Mouse (Mus musculus) heart, embryonic 14.5 days (tissue): ENCODE results near the gene Scnn1b. TPM values are rescaled to one million over a fixed set of nuclear protein-coding genes. Genes with fewer than 3 reads are reported as not detected.

Experiments
- ATAC-seq: fragments of 200-750 bp; cut with Nextera tagmentation; 2 replicates; pipeline ENCODE4 v1.8.0; 2017; ENCODE audit warnings: low read depth, moderate TSS enrichment; ENCODE audit not compliant: insufficient number of reproducible peaks, insufficient read depth, low FRiP score
- H3K27ac ChIP-seq, 2 experiments: fragments of 200-500 bp in 1 of 2; fragments of 300-500 bp in 1 of 2; sonication (generic) in 1 of 2; replicated peaks in 1 of 2; 2 replicates each; pipeline ENCODE4 v1.5.1; 2012 to 2014; ENCODE audit warnings: low read depth in 2 of 2, low read length in 2 of 2, control low read depth in 1 of 2, mild to moderate bottlenecking in 1 of 2, mixed read lengths in 1 of 2; ENCODE audit not compliant: control insufficient read depth in 1 of 2, insufficient read depth in 1 of 2
- H3K27me3 ChIP-seq: fragments of 300-500 bp; sonication (generic); 2 replicates; pipeline ENCODE4 v1.6.1; 2014; ENCODE audit warnings: mild to moderate bottlenecking, low read length, control low read depth; ENCODE audit not compliant: control insufficient read depth, insufficient read depth
- H3K36me3 ChIP-seq: fragments of 300-500 bp; sonication (generic); 2 replicates; pipeline ENCODE4 v1.6.1; 2014; ENCODE audit warnings: mild to moderate bottlenecking, control low read depth, low read length, mixed read lengths; ENCODE audit not compliant: control insufficient read depth, insufficient read depth
- H3K4me1 ChIP-seq, 2 experiments: fragments of 200-500 bp in 1 of 2; fragments of 300-500 bp in 1 of 2; sonication (generic) in 1 of 2; 2 replicates each; pipeline ENCODE4 v1.6.1; 2012 to 2014; ENCODE audit warnings: low read length in 2 of 2, control low read depth in 1 of 2, mixed read lengths in 1 of 2; ENCODE audit not compliant: control insufficient read depth in 2 of 2, insufficient read depth in 2 of 2
- H3K4me2 ChIP-seq: fragments of 300-500 bp; sonication (generic); 2 replicates; pipeline ENCODE4 v1.6.1; 2014; ENCODE audit warnings: mild to moderate bottlenecking, low read length
- H3K4me3 ChIP-seq, 2 experiments: fragments of 200-500 bp in 1 of 2; fragments of 300-500 bp in 1 of 2; sonication (generic) in 1 of 2; 2 replicates each; pipeline ENCODE4 v1.5.1; 2012 to 2014; ENCODE audit warnings: low read length in 2 of 2, mild to moderate bottlenecking in 2 of 2, control low read depth in 1 of 2, low read depth in 1 of 2, moderate library complexity in 1 of 2; ENCODE audit not compliant: control insufficient read depth in 1 of 2, insufficient read depth in 1 of 2
- H3K9ac ChIP-seq: fragments of 300-500 bp; sonication (generic); 2 replicates; pipeline ENCODE4 v1.6.1; 2014; ENCODE audit warnings: mild to moderate bottlenecking, low read length
- H3K9me3 ChIP-seq: fragments of 300-500 bp; sonication (generic); 2 replicates; pipeline ENCODE4 v1.6.1; 2016; ENCODE audit warnings: low read length, control low read depth; ENCODE audit not compliant: control insufficient read depth
- WGBS: fragments of 180-500 bp; shearing (Covaris S2); extraction: QIAGEN DNeasy Blood & Tissue Kit; methylation state at CpG from one replicate; pipeline ENCODE4 v1.1.7; 2014; 5-methylcytosine and 5-hydroxymethylcytosine counted together
- polyA plus RNA-seq: library from polyadenylated mRNA; unstranded; fragments of >200 nt; fragmentation: Nextera tagmentation; extraction: Ambion mirVana; gene quantifications from 2 replicates; pipeline ENCODE4 v1.2.1, GENCODE M21; 2014

The Scnn1b gene
- polyA plus RNA-seq, 1 experiment from 2014 or later = 0.18 TPM

DNA sequence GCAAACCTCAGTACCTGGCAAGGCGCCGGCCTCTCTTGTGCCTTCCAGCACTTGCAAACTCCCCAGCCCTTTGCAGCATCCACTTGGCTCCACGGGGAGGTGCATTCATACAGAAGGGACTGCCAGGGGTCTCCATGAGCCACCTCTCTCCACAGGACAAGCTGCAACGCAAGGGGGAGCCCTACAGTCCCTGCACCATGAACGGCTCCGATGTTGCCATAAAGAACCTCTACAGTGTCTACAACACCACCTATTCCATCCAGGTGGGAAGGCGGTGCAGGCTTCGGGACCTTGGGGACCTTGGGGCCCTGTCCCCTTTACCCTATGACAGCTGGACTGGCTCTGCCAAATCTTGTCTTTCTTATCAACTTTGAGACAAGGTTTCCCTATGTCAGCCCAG lies 47.4 kb downstream of the Scnn1b start:
- Histone ChIP-seq H3K36me3 (no peaks in the 10 kb centered on the region), H3K9me3 (no peaks in the 10 kb centered on the region), H3K4me1 (no peaks in the 10 kb centered on the region), H3K9ac (no peak overlapping the region), H3K27ac (no peak overlapping the region), H3K4me3 (no peak overlapping the region), H3K27me3 (no peaks in the 10 kb centered on the region), H3K4me2 (no peak overlapping the region)
- ATAC-seq = no peak
- 68% methylated on average over 8 of the region's 8 CpGs for WGBS

DNA sequence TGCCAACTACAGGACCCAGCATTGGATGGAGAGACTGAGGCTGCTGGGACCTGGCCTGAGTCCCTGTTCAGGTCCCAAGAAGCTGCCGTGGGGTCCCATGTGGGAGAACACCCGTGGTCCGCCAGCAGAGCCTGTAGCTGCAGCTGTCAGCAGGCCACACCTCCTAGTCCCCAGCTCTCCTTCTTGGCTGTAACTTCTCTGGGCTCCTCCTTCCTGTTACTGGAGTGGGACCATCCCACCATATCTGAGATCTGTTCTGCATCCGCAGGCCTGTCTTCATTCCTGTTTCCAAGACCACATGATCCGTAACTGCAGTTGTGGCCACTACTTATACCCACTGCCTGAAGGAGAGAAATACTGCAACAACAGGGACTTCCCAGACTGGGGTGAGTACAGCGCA lies 49.1 kb downstream of the Scnn1b start:
- Histone ChIP-seq H3K4me1 (no peaks in the 10 kb centered on the region), H3K4me3 (no peak overlapping the region), H3K27me3 (no peaks in the 10 kb centered on the region), H3K4me2 (no peak overlapping the region), H3K9ac (no peak overlapping the region), H3K9me3 (no peaks in the 10 kb centered on the region), H3K27ac (no peak overlapping the region), H3K36me3 (no peaks in the 10 kb centered on the region)
- WGBS = 53% methylated on average over 6 of the region's 6 CpGs
- no peak for ATAC-seq

DNA sequence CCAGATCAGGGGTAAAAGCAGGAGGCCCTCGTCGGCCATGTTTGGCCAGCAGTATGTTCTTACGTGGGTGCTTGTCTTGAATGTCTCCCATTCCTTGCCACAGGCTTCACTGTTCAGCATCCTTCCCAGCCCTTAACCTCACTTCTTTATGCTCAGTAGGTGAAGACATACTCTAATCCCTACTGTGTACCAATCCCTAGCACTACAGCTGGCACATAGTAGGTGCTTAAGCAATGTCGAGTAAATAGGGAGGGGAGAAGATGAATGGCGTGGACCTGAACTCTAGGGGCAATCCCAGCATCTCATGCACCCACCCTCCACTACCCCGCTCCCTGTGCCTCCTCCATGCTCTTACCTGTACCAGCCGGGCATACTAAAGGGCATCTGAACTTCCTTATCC lies 59.5 kb downstream of the Scnn1b start:
- H3K9me3 ChIP-seq = no peaks in the 10 kb centered on the region
- WGBS = 93% methylated on average over 7 of the region's 7 CpGs
- no peak overlapping the region for H3K4me2 ChIP-seq
- H3K36me3 ChIP-seq = peaks cover 33% of the 10 kb centered on the region; the same call in 1 of the 2 replicates
- no peak overlapping the region for H3K9ac ChIP-seq
- no peaks in the 10 kb centered on the region for H3K27me3 ChIP-seq
- H3K4me3 ChIP-seq = no peak overlapping the region
- no peaks in the 10 kb centered on the region for H3K4me1 ChIP-seq
- no peak for ATAC-seq
- H3K27ac ChIP-seq = no peak overlapping the region

DNA sequence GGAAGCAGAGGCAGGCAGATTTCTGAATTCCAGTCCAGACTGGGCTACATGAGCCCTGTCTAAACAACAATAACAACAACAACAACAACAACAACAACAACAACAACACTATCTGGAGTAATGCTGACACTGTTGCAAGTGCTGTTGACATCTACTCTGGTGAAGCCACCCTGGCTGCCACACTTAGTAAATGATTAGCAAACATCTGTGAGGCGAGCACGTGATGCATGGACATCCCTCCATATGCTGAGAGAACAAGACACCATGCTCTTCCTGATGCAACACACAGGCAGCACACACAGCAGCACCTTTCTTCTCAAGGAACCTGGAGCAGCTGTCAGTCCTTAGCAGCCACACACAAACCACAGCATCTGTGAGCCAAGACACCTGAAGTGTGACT lies 63.0 kb downstream of the Scnn1b start:
- Histone ChIP-seq H3K36me3 (peaks cover 37% of the 10 kb centered on the region), H3K9ac (no peak overlapping the region), H3K4me1 (peaks cover 2 to 3% of the 10 kb centered on the region in 2 experiments; a peak in 1 of 4 replicates), H3K4me3 (no peak overlapping the region), H3K4me2 (no peak overlapping the region), H3K27ac (no peak overlapping the region), H3K9me3 (no peaks in the 10 kb centered on the region), H3K27me3 (no peaks in the 10 kb centered on the region)
- no peak for ATAC-seq
- 94% methylated on average over 2 of the region's 2 CpGs for WGBS

DNA sequence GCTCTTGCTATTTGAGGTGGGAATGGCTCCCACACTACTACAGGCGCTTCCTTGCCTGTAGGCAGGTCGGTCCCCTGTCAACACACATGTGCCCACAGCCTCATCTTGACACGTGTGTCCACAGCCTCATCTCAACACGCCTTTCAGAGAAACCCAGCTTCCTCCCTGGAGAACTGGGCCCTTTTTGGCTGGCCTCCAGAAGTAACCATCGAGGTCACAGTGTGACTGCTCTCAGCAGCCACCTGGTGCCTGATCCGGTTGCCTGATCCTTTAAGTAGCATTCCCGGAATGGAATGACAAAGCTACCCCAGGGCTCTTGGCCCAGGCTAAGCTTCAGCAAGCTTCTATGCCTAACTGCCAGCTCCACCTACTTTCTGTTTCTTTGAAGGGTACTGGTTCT lies 66.4 kb downstream of the Scnn1b start:
- Histone ChIP-seq H3K36me3 (peaks cover 28% of the 10 kb centered on the region), H3K4me2 (no peak overlapping the region), H3K4me1 (peaks cover 8 to 11% of the 10 kb centered on the region in 2 experiments), H3K27ac (no peak overlapping the region), H3K27me3 (no peaks in the 10 kb centered on the region), H3K9ac (no peak overlapping the region), H3K9me3 (no peaks in the 10 kb centered on the region), H3K4me3 (no peak overlapping the region)
- whole genome bisulfite sequencing = 43% methylated on average over 7 of the region's 7 CpGs
- ATAC-seq = no peak

DNA sequence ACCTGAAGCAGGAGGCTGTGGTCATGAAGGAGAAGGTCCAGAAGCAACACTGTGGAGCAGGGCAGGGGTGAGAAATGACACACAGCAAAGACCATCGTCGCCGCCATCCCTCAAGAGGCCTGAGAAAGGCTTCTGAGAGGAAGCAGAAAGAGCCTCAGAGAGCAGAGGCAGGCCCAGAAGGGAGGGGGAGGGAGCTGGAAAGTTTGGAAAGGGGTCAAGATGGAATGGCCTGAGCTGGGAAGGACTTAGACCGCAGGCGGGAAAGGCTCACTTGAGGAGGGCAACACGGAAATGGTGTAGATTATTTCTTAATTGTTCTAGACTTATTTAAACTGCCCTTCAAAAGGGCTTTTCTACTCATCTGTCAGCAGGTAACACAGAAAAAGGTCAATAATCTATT lies 68.8 kb downstream of the Scnn1b start:
- Histone ChIP-seq H3K36me3 (peaks cover 20% of the 10 kb centered on the region), H3K9ac (no peak overlapping the region), H3K4me1 (peaks cover 21 to 25% of the 10 kb centered on the region in 2 experiments), H3K4me2 (no peak overlapping the region), H3K9me3 (no peaks in the 10 kb centered on the region), H3K27me3 (no peaks in the 10 kb centered on the region), H3K4me3 (no peak overlapping the region), H3K27ac (no peak overlapping the region)
- WGBS = 53% methylated on average over 6 of the region's 6 CpGs
- no peak for ATAC-seq

DNA sequence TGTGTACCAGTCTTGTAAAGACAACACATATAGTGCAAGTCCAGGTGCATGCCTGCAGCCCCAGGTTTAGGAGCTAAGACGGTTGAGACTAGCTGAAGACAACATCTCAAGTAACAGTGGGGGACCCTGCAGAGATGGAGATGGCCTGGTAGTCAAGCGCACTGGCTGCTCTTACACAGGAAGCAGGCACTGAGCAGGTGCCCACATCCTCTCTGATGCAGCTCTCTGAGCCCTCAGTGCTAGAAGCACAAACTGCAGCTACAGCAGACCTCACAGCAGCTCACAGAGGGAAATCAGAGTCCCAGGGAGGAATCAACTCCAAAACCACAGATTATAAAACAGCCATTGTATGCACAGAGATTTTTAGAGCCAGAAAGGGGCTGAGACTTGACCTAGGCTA lies 69.5 kb downstream of the Scnn1b start:
- no peak overlapping the region for H3K4me3 ChIP-seq
- ATAC-seq = no peak
- peaks cover 21 to 31% of the 10 kb centered on the region in 2 experiments for H3K4me1 ChIP-seq
- no peak overlapping the region for H3K9ac ChIP-seq
- H3K36me3 ChIP-seq = peaks cover 16% of the 10 kb centered on the region
- H3K27ac ChIP-seq = no peak overlapping the region
- H3K4me2 ChIP-seq = no peak overlapping the region
- no peaks in the 10 kb centered on the region for H3K9me3 ChIP-seq
- WGBS = 82% methylated on average over 2 of the region's 2 CpGs
- no peaks in the 10 kb centered on the region for H3K27me3 ChIP-seq
